Mouse (Mus musculus) frontal cortex, postnatal 14 days (tissue): ENCODE data around the gene Dhfr.

ENCODE experiments used
- DNase-seq, 2 experiments: peaks; one replicate each; pipeline ENCODE4 v3.0.0; 2022; ENCODE audit warnings: low spot score in 2 of 2

The Dhfr gene

DNA sequence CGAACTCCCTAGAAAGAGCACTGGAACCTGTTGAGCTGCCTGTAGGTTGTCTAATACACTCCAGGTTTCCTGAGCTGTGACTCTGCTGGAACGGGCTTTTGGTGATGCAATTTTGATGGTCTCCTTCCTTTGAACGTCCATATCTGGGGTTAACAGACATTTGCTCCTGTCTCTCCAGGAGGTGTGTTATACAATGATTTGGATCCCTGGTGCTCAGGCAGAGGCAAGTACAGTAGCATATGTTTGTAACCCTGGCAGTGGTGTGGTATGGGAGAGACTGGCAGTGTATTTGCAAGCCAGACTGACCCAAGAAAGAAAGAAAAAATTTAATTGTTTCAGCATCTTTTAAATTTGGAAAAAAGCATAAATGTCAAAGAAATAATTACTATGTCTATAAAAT is 32.8 kb downstream of the Dhfr start:
- no peak for DNase-seq

DNA sequence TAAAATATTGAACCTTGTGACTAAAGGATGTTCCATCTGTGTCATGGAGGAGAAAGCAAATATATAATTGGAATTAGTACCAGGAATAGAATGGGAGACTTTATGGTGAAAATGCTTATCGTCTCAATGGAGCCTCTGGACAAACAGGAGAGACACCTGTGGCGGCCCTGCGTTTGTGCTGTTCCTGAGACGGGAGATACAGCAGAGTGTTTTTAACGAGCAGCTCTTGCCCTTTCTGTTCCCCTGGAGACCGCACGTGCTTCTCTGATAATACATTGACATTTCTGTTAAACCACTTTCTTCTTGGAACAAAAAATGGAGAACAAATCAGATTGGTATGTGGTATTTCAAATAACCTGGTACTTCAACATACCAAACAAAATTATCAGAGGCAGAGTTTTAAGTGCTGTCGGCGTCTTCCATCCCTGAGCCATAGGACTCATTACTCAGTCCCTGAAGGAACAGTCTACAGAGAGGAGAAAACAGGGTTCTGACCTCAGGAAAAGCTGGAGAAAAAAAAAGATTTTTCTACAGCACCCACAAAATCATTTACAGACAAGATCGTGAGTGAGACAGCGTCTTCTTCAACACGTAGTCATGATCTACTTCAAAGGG is 38.6 kb downstream of the Dhfr start:
- no peak for DNase-seq

DNA sequence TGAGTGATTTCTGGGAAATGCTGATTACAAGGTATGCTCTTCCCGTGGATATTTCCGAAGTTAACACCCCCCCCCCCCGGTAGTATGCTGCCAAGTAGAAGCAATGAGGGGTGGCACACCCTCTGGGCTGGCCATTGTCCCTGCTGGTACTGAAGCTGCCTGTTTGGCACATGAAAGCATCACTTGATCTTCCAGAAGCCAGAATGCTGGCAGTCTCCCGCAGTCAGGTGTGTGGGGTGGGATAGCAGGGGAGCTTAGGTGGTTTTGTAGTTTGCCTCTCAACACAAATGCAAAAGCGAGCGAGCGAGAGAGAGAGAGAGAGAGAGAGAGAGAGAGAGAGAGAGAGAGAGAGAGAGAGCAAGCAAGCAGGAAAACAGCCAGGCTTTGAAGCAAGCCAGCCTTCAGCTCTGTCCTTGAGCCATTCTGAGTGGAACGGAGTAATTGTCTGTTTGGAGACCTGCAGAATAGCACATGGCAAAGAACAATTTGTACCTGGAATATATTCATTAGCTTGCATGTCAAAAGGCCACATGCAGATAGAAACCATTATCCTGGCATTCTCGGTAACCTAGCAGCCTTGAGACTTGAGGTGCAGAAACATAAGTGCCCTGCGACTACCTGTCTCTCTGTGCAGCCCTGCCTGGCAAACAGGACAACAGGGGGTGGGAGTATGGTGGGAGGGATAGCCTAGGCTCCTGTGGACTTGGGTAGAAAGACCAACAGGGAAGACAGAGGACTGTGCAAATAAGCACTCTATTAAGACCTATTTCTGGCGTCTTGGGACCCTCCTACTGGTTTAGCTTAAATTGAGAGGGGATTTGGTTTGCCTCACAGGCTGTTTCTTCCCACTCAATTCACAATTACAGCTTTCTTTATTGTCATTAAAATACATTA is 44.2 kb downstream of the Dhfr start:
- no peak for DNase-seq

DNA sequence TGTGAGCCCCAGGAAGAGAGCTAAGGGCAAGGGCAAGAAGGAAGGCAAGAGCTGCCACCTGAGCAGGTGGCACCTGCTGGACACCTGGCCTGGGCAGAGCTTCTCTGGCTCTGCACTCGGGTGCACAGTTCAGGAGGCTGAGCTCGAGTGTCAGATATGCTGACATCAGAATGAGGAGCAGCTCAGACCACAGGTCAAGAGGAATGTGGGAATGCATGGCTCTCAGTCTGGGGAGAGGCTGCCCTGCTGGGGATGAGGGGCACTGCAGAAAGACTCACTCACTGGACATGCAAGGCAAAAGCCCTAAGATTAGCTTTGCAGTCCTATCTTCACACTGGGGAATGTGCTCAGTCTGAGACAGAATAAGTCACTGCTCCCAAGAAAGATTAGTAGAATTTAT is 47.5 kb downstream of the Dhfr start:
- DNase-seq, result no peak

DNA sequence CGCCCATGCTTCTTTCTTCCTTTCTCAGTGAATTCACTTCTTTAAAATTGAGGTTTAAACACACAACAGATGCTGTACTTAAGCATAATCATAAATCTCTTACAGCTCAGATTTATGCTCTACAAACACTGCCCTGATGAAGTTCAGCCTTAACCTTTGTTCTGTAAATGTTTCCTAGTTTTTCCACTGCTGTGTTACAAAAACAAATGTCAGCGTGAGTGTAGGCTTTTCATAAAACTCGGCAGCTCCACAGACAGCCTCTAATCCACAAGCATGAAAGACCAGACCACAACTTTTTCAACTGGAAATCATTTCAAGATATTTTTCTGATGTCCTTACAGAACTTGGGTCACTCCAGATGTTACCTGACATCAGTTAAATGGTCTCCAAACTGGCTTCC is 49.0 kb downstream of the Dhfr start:
- DNase-seq, result no peak

DNA sequence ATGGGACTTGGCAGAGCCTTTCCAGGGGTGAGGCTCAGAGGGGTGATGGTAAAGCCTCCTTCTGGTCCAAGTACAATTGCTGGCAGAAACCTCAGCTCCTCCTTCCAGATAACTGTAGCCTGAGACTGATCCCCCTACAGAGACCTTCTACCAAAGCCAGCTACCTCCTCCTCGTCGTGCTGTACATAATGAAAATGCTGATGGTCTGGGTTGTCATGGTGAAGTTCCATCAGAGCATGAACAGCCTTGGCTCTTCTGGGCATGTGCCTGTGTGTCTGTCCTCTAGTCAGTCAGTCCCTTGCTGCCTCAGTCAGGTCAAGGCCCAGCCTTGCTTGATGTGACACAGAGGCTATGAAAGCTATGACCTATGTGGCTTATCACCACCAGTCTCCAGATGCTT is 56.0 kb downstream of the Dhfr start:
- no peak for DNase-seq

DNA sequence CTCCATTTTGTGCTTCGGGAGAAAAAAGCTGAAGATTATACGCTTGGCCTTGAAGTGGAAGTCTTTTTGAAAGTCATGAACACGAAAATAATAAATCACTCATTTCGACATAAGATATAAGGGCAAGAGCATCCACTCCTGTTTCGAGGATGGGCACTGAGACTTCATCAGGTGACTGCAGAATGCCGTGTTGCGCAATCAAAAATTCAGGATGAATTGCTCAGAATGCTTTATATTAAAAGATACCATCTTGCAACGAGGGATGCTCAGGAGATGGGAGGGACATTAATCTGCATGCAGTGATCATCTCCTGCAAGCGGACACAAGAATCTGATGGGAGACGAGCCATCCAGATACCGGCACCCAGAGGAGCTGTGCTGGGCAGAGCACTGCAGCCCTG is 65.1 kb downstream of the Dhfr start:
- no peak for DNase-seq

DNA sequence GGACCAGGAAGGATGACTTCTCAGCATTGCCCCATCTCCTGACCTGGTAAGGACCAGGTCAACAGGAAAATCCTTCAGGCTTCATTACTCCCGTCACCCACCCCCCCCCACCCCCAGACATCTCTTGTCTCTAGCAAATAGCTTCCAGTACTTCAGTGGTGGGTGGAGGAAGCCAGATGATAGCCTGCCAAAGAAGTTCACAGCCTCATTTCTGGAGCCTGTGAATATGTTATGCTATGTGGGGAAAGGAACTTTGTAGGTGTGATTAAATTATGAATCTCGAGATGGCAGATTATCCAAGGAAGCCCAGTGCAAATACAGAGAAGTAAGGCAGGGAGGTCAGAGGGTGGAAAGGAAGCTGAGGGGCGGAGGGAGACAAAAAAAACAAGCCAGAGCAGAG is 69.2 kb downstream of the Dhfr start:
- DNase-seq, result no peak

DNA sequence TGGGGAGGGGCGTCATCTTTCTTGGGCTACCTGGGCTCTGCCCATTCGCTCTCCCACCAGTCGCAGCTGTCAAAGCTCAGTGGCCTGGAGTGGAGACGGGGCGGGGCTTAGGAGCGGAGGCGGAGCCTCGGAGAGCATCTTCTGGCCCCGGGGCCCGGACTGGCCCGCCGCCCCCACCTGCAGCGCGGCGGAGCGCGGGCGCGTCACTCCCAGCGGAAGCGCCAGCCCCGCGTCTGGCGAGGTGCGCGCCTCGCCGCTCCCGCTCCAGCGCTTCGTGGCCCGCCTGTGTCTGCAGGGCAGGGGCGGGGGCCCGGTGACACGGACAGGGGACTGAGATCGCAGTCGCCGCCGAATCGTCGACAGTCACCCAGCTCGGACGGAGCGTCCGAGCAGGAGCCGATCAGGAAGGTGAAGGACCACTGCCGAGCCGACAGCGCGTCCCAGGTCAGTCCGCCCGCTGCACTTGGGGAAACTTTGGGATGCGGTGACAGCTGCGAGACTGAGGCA is 71.3 kb downstream of the Dhfr start, which contains the start of gene Ankrd34b:
Ankrd34b (plus strand) TSS at position 139 of the 507 bp plus-strand sequence.
- peak; percentile 23 to 48 for DNase-seq

DNA sequence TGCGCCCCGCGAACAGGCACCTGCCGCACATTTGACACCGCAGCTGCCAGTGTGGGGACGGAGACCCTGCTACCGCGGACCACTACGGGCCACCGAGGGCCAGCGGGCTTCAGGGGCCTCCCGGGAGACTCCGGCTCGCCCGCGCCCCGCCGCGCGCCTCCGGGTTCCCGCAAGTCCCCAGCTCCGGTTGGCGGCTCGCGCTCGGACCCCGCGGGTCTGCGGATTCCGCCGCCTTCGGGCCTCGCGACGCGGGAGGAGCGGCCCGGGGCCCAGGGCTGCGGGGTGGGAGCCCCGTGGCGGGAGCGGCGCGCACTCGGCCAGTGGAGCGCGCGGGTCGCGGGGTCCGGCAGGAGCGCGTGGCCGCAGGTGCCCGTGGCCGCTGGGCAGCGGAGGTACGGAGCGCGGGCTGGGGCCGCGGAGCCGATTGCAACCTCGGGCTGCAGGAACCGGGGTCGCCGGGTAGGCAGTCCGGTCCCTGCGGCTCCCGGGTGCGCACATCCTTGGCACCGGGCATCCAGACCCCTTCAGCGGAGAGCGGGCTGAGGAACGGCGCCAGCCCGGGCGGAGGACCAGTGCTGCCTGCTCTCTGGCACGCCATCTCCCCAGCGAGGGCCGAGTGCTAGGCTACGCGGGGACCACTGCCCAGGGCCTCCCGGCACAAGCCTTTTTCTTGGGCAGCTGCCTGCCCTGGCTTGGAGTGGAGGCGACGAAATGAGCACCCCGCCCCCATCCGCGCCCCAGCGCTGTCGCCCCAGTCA is 71.9 kb downstream of the Dhfr start:
- DNase-seq, result peak in 1 of 2 experiments; percentile 22

DNA sequence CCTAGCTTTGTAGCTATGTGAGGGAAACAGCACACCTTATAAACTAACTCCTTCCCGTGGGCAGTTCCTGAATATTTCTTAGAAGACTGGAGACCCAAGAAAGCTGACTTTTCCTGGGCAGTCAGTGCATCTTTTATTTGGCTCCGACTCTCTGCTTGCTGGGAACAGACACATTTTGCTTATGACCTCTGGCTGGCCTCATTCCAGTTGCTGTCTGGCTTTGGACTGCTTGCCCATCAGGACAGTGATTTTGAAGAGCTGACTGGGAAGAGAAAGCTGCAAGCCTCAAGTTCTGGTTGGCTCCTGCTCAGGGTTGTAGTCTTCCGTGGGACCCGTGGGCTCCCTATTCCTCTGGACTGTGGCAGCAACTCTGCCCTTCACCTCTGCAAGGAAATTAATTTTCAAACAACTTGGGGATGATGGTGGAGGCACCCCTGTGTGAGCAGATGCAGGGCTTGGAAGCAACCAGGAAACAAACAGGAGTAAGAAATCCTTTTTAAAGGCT is 72.9 kb downstream of the Dhfr start:
- DNase-seq, result no peak
